Comparison of ENCODE assay signal across 9 mouse cellular contexts in the genomic region with DNA sequence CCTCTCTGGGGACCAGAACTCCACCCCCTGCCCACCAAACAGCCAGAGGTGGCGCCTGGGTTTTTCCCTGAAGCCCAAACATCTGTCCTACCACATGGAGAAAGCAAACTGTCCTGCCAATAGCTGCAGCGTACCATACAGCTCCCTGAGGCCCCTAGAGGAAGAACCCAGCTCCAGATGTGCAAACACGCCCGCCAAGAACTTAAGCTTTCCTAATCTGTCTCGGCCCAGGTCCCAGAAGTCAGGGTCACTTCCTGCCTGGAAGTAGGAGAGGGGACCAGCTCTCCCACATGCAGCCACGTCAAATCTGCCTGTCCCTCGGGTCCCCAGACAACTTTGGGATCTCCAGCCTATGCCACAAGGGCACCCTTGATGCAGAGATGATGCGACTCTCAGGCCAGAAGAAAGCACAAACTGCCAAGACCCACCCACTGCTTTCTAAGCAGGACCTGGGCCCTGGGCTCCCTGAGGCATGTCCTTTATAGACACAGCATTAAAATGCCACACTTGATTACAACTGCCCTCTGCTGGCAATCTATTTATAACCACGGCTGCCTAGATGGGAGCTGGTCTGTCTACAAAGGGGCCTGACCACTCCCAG. TPM values are rescaled to one million over a fixed set of nuclear protein-coding genes. Genes with fewer than 3 reads are reported as not detected.
DNase-seq lines count a peak whose midpoint lies in the region; ATAC-seq and TF ChIP-seq lines count a peak whose summit lies in the region.
"Had no signal": no experiment of that assay in that cellular context is flagged by ENCODE, and none has a peak within 500 bp of the region (broad histone marks: within the 10 kb centered on the region; RNA-seq: fewer than 3 reads in every experiment).

No protein-coding gene starts in this region.

- no peaks in the 10 kb centered on the region for H3K9me3 ChIP-seq in heart, embryonic 15.5 days (replicated peaks)
- no peaks in the 10 kb centered on the region for H3K9me3 ChIP-seq in midbrain, embryonic 13.5 days
- H3K9me3 ChIP-seq in forebrain, embryonic 13.5 days (replicated peaks): no peaks in the 10 kb centered on the region

- DNase-seq in cerebellum, adult 2 months: no peak
- DNase-seq in cerebellum, postnatal 25 days: no peak
- DNase-seq in kidney, postnatal 25 days: peak; percentile 56 to 64

- peaks cover 47% of the 10 kb centered on the region for H3K4me1 ChIP-seq in cerebellum, adult 2 months (ENCODE audit: control insufficient read depth, insufficient read depth, low read length)
- peaks cover 4% of the 10 kb centered on the region for H3K4me1 ChIP-seq in cortical plate, adult 2 months (ENCODE audit: control insufficient read depth, insufficient read depth, low read length)
- peaks cover 83% of the 10 kb centered on the region for H3K4me1 ChIP-seq in heart, embryonic 15.5 days (replicated peaks)
- H3K4me1 ChIP-seq in midbrain, embryonic 13.5 days (replicated peaks): peaks cover 21% of the 10 kb centered on the region
- peaks cover 30% of the 10 kb centered on the region for H3K4me1 ChIP-seq in forebrain, embryonic 13.5 days

- TF ChIP-seq CTCF in cerebellum, adult 2 months (IDR thresholded peaks at IDR 0.05; ENCODE audit: borderline replicate concordance, insufficient read depth, low read depth, low read length): peak; percentile 14; the same call in 1 of the 2 replicates
- 0 out of 2 replicates have a peak, but pooled peaks have one; percentile 5 for TF ChIP-seq CTCF in cortical plate, adult 2 months (IDR thresholded peaks at IDR 0.05; ENCODE audit: extremely low read depth, insufficient read depth, low read length)

- no peak for TF ChIP-seq POLR2A in cerebellum, adult 2 months (IDR thresholded peaks at IDR 0.05; ENCODE audit: borderline replicate concordance, insufficient read depth, low read length)
- no peak for TF ChIP-seq POLR2A in cortical plate, adult 2 months (IDR thresholded peaks at IDR 0.05; ENCODE audit: extremely low read depth, insufficient read depth, low read length)

- peak; percentile 41 for ATAC-seq in heart, embryonic 15.5 days (replicated peaks; ENCODE audit: insufficient number of reproducible peaks, insufficient read depth, low FRiP score, low read depth)
- 0 out of 2 replicates have a peak, but pooled peaks have one; percentile 3 for ATAC-seq in midbrain, embryonic 13.5 days
- ATAC-seq in activated CD4-positive, CD25-positive, alpha-beta regulatory T cell, adult 4 months: no peak
- ATAC-seq in forebrain, embryonic 13.5 days: no peak

- 62% methylated on average over 9 of the region's 9 CpGs for WGBS in cerebellum, adult 2 months
- 17% methylated on average over 9 of the region's 9 CpGs for WGBS in heart, embryonic 15.5 days
- WGBS in midbrain, embryonic 13.5 days: 30% methylated on average over 9 of the region's 9 CpGs
- 43% methylated on average over 9 of the region's 9 CpGs for WGBS in forebrain, embryonic 13.5 days

- H3K36me3 ChIP-seq in heart, embryonic 15.5 days: no peaks in the 10 kb centered on the region
- peaks cover 4% of the 10 kb centered on the region for H3K36me3 ChIP-seq in midbrain, embryonic 13.5 days
- H3K36me3 ChIP-seq in forebrain, embryonic 13.5 days (ENCODE audit: poor library complexity, severe bottlenecking): 0 out of 2 replicates have a peak, but pooled peaks cover 4% of the 10 kb centered on the region

- H3K4me2 ChIP-seq in heart, embryonic 15.5 days: no peak overlapping the region
- no peak overlapping the region for H3K4me2 ChIP-seq in midbrain, embryonic 13.5 days (replicated peaks)
- no peak overlapping the region for H3K4me2 ChIP-seq in forebrain, embryonic 13.5 days

- H3K27me3 ChIP-seq in cerebellum, adult 2 months (ENCODE audit: control insufficient read depth, insufficient read depth, low read length): no peaks in the 10 kb centered on the region
- peaks cover 9% of the 10 kb centered on the region; the same call in 1 of the 2 replicates for H3K27me3 ChIP-seq in heart, embryonic 15.5 days
- H3K27me3 ChIP-seq in midbrain, embryonic 13.5 days: peaks cover 73% of the 10 kb centered on the region
- H3K27me3 ChIP-seq in forebrain, embryonic 13.5 days: peaks cover 53% of the 10 kb centered on the region

- no peak overlapping the region for H3K4me3 ChIP-seq in cerebellum, adult 2 months (replicated peaks; ENCODE audit: insufficient read depth, low read depth, low read length)
- no peak overlapping the region for H3K4me3 ChIP-seq in cortical plate, adult 2 months (ENCODE audit: insufficient read depth, low read length)
- H3K4me3 ChIP-seq in heart, embryonic 15.5 days: no peak overlapping the region
- no peak overlapping the region for H3K4me3 ChIP-seq in midbrain, embryonic 13.5 days (replicated peaks)
- no peak overlapping the region for H3K4me3 ChIP-seq in forebrain, embryonic 13.5 days

- no peak overlapping the region for H3K27ac ChIP-seq in cerebellum, adult 2 months (ENCODE audit: insufficient read depth, low read length)
- H3K27ac ChIP-seq in cortical plate, adult 2 months (ENCODE audit: insufficient read depth, low read length): no peak overlapping the region
- H3K27ac ChIP-seq in heart, embryonic 15.5 days: peak overlapping the region; percentile 93
- H3K27ac ChIP-seq in midbrain, embryonic 13.5 days: 0 out of 2 replicates have a peak overlapping the region, but pooled peaks have one; percentile 12
- H3K27ac ChIP-seq in forebrain, embryonic 13.5 days: no peak overlapping the region

- H3K9ac ChIP-seq in heart, embryonic 15.5 days: no peak overlapping the region
- H3K9ac ChIP-seq in midbrain, embryonic 13.5 days (replicated peaks): no peak overlapping the region
- no peak overlapping the region for H3K9ac ChIP-seq in forebrain, embryonic 13.5 days

RNA-seq across cellular contexts. Expression of gene Gpr153, which starts 1.5 kb away (rescaled TPM):
- 29.9 and 31.4 TPM in 2 replicates for polyA plus RNA-seq in cerebellum, adult 2 months (2012; rRNA removed)
- polyA plus RNA-seq in cortical plate, adult 2 months (2012; rRNA removed): 24.0 and 25.9 TPM in 2 replicates
- 11.2 and 13.2 TPM in 2 replicates for polyA plus RNA-seq in heart, embryonic 15.5 days (2015; fragmentation: Nextera tagmentation; extraction: Ambion mirVana)
- polyA plus RNA-seq in midbrain, embryonic 13.5 days (2015; fragmentation: Nextera tagmentation; extraction: Ambion mirVana): 6.0 and 8.1 TPM in 2 replicates
- not detected for polyA plus RNA-seq in activated CD4-positive, CD25-positive, alpha-beta regulatory T cell, adult 4 months (2017; shearing (Covaris generic))
- 2.2 and 3.2 TPM in 2 replicates for polyA plus RNA-seq in forebrain, embryonic 13.5 days (2015; fragmentation: Nextera tagmentation; extraction: Ambion mirVana)

RNA-seq across cellular contexts. Expression of gene Hes3, which starts 18.9 kb away (rescaled TPM):
- polyA plus RNA-seq in cerebellum, adult 2 months (2012; rRNA removed): 55.1 and 62.7 TPM in 2 replicates
- 1.1 and 1.2 TPM in 2 replicates for polyA plus RNA-seq in cortical plate, adult 2 months (2012; rRNA removed)
- not detected in 2 replicates for polyA plus RNA-seq in heart, embryonic 15.5 days (2015; fragmentation: Nextera tagmentation; extraction: Ambion mirVana)
- 1.4 and 2.5 TPM in 2 replicates for polyA plus RNA-seq in midbrain, embryonic 13.5 days (2015; fragmentation: Nextera tagmentation; extraction: Ambion mirVana)
- polyA plus RNA-seq in activated CD4-positive, CD25-positive, alpha-beta regulatory T cell, adult 4 months (2017; shearing (Covaris generic)): not detected
- polyA plus RNA-seq in forebrain, embryonic 13.5 days (2015; fragmentation: Nextera tagmentation; extraction: Ambion mirVana): not detected in 2 replicates
- polyA plus RNA-seq: gonadal fat pad, adult 2 months had no signal

RNA-seq across cellular contexts. Expression of gene Icmt, which starts 24.5 kb away (rescaled TPM):
- 160 and 188 TPM in 2 replicates for polyA plus RNA-seq in cerebellum, adult 2 months (2012; rRNA removed)
- 32.9 and 35.2 TPM in 2 replicates for polyA plus RNA-seq in cortical plate, adult 2 months (2012; rRNA removed)
- 15.3 and 20.3 TPM in 2 replicates for polyA plus RNA-seq in heart, embryonic 15.5 days (2015; fragmentation: Nextera tagmentation; extraction: Ambion mirVana)
- 18.1 and 19.0 TPM in 2 replicates for polyA plus RNA-seq in midbrain, embryonic 13.5 days (2015; fragmentation: Nextera tagmentation; extraction: Ambion mirVana)
- 1 to 10 TPM; 7.2 to 7.7 TPM for polyA plus RNA-seq in activated CD4-positive, CD25-positive, alpha-beta regulatory T cell, adult 4 months (2017; shearing (Covaris generic))
- polyA plus RNA-seq in forebrain, embryonic 13.5 days (2015; fragmentation: Nextera tagmentation; extraction: Ambion mirVana): 13.4 and 16.8 TPM in 2 replicates

RNA-seq across cellular contexts. Expression of gene Rnf207, which starts 46.2 kb away (rescaled TPM):
- 7.2 and 11.8 TPM in 2 replicates for polyA plus RNA-seq in cerebellum, adult 2 months (2012; rRNA removed)
- 22.2 and 25.0 TPM in 2 replicates for polyA plus RNA-seq in cortical plate, adult 2 months (2012; rRNA removed)
- polyA plus RNA-seq in heart, embryonic 15.5 days (2015; fragmentation: Nextera tagmentation; extraction: Ambion mirVana): 98.4 and 103 TPM in 2 replicates
- polyA plus RNA-seq in midbrain, embryonic 13.5 days (2015; fragmentation: Nextera tagmentation; extraction: Ambion mirVana): 4.7 TPM in 2 replicates
- polyA plus RNA-seq in activated CD4-positive, CD25-positive, alpha-beta regulatory T cell, adult 4 months (2017; shearing (Covaris generic)): not detected
- polyA plus RNA-seq in forebrain, embryonic 13.5 days (2015; fragmentation: Nextera tagmentation; extraction: Ambion mirVana): 1.7 and 2.0 TPM in 2 replicates

RNA-seq across cellular contexts. Expression of gene Rpl22, which starts 53.0 kb away (rescaled TPM):
- polyA plus RNA-seq in cerebellum, adult 2 months (2012; rRNA removed): 162 and 187 TPM in 2 replicates
- 201 and 216 TPM in 2 replicates for polyA plus RNA-seq in cortical plate, adult 2 months (2012; rRNA removed)
- 180 and 243 TPM in 2 replicates for polyA plus RNA-seq in heart, embryonic 15.5 days (2015; fragmentation: Nextera tagmentation; extraction: Ambion mirVana)
- 213 and 217 TPM in 2 replicates for polyA plus RNA-seq in midbrain, embryonic 13.5 days (2015; fragmentation: Nextera tagmentation; extraction: Ambion mirVana)
- polyA plus RNA-seq in activated CD4-positive, CD25-positive, alpha-beta regulatory T cell, adult 4 months (2017; shearing (Covaris generic)): 1,000 to 10,000 TPM; 1,059 to 1,071 TPM
- 265 and 331 TPM in 2 replicates for polyA plus RNA-seq in forebrain, embryonic 13.5 days (2015; fragmentation: Nextera tagmentation; extraction: Ambion mirVana)

Comparison
In these comparisons a context has a peak if more than half of its experiments do, and no peak if none do; other contexts are left out.
1. DNase-seq: peak in kidney, postnatal 25 days (2 of 2); none in cerebellum, adult 2 months (0 of 2) and cerebellum, postnatal 25 days (0 of 2).
2. H3K27ac ChIP-seq: peak in heart, embryonic 15.5 days (single experiment) and midbrain, embryonic 13.5 days (single experiment); none in cerebellum, adult 2 months (single experiment), cortical plate, adult 2 months (single experiment) and forebrain, embryonic 13.5 days (single experiment).
3. ATAC-seq: peak in heart, embryonic 15.5 days (single experiment) and midbrain, embryonic 13.5 days (single experiment); none in activated CD4-positive, CD25-positive, alpha-beta regulatory T cell, adult 4 months (single experiment) and forebrain, embryonic 13.5 days (single experiment).
4. RNA of gene Hes3, which starts 18.9 kb away (polyA plus RNA-seq): 55.1 to 62.7 TPM in cerebellum, adult 2 months; 1.4 to 2.5 TPM in midbrain, embryonic 13.5 days, 1.1 to 1.2 TPM in cortical plate, adult 2 months, not detected in forebrain, embryonic 13.5 days, not detected in heart, embryonic 15.5 days and not detected in activated CD4-positive, CD25-positive, alpha-beta regulatory T cell, adult 4 months; every median in the first group is over 10 times any median in the second.